Mouse (Mus musculus) C2C12 (cell line): ENCODE data around the gene Cacna1e.

Experiments used
- CEBPB ChIP-seq: IDR thresholded peaks from one replicate; pipeline ENCODE4 v1.6.1; 2011; ENCODE audit warnings: low read depth, mild to moderate bottlenecking, control low read depth, moderate library complexity
- CTCF ChIP-seq: IDR thresholded peaks from one replicate; pipeline ENCODE4 v1.5.1; 2011; ENCODE audit not compliant: control insufficient read depth, insufficient read depth, insufficient read length
- MAX ChIP-seq: IDR thresholded peaks from one replicate; pipeline ENCODE4 v1.6.1; 2011; ENCODE audit warnings: mild to moderate bottlenecking, control low read depth
- MYOD1 ChIP-seq: IDR thresholded peaks from one replicate; pipeline ENCODE4 v1.6.1; 2011; ENCODE audit warnings: low read depth; ENCODE audit not compliant: control insufficient read depth, insufficient read length
- MYOG ChIP-seq: IDR thresholded peaks from one replicate; pipeline ENCODE4 v1.6.1; 2011; ENCODE audit not compliant: control insufficient read depth, insufficient read length; ENCODE audit errors: extremely low read depth
- USF1 ChIP-seq: IDR thresholded peaks from one replicate; pipeline ENCODE4 v1.6.1; 2011; ENCODE audit warnings: low read depth, mild to moderate bottlenecking, control low read depth, moderate library complexity

DNA sequence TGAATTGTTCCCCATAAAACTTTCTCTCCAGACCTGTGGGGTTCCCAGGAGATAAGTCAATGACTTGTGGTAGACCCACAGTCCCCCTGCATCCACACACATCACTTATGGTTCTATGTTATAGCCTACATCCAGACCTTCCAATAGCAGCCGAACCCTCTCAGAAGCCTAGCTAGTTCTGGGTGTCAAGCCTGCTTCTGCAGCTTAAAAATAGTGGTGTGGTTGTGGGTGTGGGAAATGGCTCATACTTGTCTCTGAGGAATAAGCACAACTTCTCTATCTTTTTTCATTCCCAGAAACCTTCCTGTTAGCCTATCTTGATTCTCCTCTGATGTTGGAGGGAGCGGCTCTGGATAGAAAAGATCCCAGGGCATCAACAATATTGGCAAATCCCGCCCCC is 417.0 kb downstream of the Cacna1e start:
- TF ChIP-seq CTCF (no peak), MYOG (no peak), MAX (no peak), USF1 (no peak), CEBPB (no peak), MYOD1 (no peak)
